Mouse (Mus musculus): Measurements from ENCODE around the gene Lamtor1. TPM values are rescaled to one million over a fixed set of nuclear protein-coding genes. Genes with fewer than 3 reads are reported as not detected.
"Not testable (repeated sequence)": the region's sequence is repeated elsewhere in the genome, so short reads cannot be mapped to it uniquely, and the experiment has no call there.

Gene Lamtor1
- polyA plus RNA-seq, 1 experiment = 151 TPM

DNA sequence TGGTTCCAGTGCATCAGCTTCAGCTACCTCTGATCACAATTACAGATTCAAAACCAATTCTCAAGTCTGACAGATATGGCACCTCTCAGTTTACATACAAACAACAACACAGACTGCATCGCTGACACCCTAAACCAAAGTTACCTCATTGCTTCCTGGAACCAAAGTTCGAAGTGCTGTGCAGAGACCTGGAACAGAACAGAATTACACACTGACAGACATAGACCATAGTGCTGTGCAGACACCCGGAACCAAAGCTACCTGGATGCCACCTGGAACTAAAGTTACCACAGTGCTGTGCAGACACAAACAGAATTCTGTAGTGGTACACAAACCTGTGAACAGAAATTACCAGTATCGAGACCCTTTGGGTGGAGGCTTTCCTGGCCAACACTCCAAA, 34.1 kb downstream of the Lamtor1 start:
- Histone ChIP-seq H3K4me1 (ENCODE audit: control insufficient read depth, insufficient read depth, low read length) (peaks cover 2% of the 10 kb centered on the region; the same call in 1 of the 2 replicates), H3K27ac (ENCODE audit: insufficient read depth, low read length) (no peak overlapping the region), H3K4me3 (ENCODE audit: insufficient read depth, low read length) (no peak overlapping the region)
- no peak for TF ChIP-seq POLR2A (IDR thresholded peaks at IDR 0.05; ENCODE audit: low read depth, low read length)
- TF ChIP-seq CTCF (IDR thresholded peaks at IDR 0.05; ENCODE audit: borderline replicate concordance, insufficient read depth, low read length) = no peak

- not testable (repeated sequence) for H3K4me1 ChIP-seq (ENCODE audit: control insufficient read depth, insufficient read depth, low read length); H3K27ac ChIP-seq (ENCODE audit: insufficient read depth, low read length); H3K4me3 ChIP-seq (ENCODE audit: insufficient read depth, low read length)
Observed at GRCm38 (mm10) chr7:101949008-101949407, 43.3 kb downstream of the Lamtor1 start.

DNA sequence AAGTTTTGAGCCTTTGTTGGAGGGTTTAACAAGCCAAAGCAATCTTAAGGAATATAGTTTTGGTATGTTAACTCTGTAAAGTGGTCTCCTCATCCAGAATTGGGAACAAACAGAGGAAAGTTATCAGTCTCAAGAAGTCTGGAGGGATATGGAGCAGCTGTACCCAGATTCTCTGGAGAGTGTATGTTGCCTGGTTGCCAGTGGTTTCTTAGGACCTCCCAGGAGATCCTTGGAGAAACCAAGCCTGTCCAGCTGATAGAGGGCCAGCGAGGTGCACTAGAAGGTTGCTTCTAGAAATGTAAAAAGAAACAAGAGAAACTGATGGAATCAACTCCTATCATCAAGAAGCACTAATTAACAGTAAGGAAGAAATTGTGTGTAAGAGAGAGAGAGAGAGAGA, 45.9 kb downstream of the Lamtor1 start:
- no peak overlapping the region for H3K27ac ChIP-seq (ENCODE audit: insufficient read depth, low read length)
- no peak for TF ChIP-seq POLR2A (IDR thresholded peaks at IDR 0.05; ENCODE audit: low read depth, low read length)
- no peak for TF ChIP-seq CTCF (IDR thresholded peaks at IDR 0.05; ENCODE audit: borderline replicate concordance, insufficient read depth, low read length)
- peaks cover 7% of the 10 kb centered on the region; the same call in 1 of the 2 replicates for H3K4me1 ChIP-seq (ENCODE audit: control insufficient read depth, insufficient read depth, low read length)
- H3K4me3 ChIP-seq (ENCODE audit: insufficient read depth, low read length) = no peak overlapping the region

GRCm38 (mm10) chr7:101952098-101952497, 46.4 kb downstream of the Lamtor1 start:
- H3K27ac ChIP-seq (ENCODE audit: insufficient read depth, low read length) = no peak overlapping the region
- H3K4me3 ChIP-seq (ENCODE audit: insufficient read depth, low read length) = no peak overlapping the region
- peaks cover 7% of the 10 kb centered on the region; the same call in 1 of the 2 replicates for H3K4me1 ChIP-seq (ENCODE audit: control insufficient read depth, insufficient read depth, low read length)
- TF ChIP-seq POLR2A (IDR thresholded peaks at IDR 0.05; ENCODE audit: low read depth, low read length) (no peak), CTCF (IDR thresholded peaks at IDR 0.05; ENCODE audit: borderline replicate concordance, insufficient read depth, low read length) (no peak)

DNA sequence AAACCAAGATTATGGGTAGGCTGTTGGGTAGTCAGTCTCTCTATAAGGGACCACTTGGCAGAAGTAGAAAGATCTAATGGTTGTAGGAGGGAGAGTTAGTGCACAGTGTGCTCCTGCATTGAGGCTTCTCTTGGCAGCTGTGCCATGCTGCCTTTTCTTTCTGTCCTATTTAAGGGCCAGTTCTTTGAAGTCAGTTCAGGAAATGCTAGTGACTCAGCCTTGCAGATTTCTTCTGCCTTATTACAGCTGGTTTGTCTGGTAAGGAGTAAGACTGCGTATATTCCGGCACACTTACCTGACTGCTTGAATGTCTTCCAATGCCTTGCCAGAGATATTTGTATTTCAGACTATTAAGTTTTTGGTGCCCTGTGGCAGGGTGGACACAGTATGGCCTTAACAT, 48.5 kb downstream of the Lamtor1 start:
- Histone ChIP-seq H3K4me1 (ENCODE audit: control insufficient read depth, insufficient read depth, low read length) (peaks cover 7% of the 10 kb centered on the region; the same call in 1 of the 2 replicates), H3K4me3 (ENCODE audit: insufficient read depth, low read length) (no peak overlapping the region), H3K27ac (ENCODE audit: insufficient read depth, low read length) (no peak overlapping the region)
- TF ChIP-seq POLR2A (IDR thresholded peaks at IDR 0.05; ENCODE audit: low read depth, low read length) (no peak), CTCF (IDR thresholded peaks at IDR 0.05; ENCODE audit: borderline replicate concordance, insufficient read depth, low read length) (no peak)

DNA sequence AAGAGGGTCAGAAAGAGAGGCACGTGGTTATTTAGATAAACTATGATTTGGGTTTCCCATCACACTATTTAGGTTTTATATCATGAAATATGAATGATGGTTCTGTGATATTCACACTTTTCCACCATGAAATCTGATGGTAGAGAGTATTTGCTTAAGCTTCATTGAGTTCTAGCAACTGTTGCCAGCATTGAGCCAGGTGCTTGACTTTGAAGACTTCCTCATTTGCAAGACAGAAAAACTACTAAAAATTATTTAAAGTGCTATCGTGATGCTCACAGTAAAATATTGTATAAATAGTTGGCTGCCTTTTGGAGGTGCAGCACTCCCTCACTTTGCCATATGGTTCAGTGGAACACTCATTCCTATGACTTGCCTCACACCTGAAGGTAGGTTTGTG, 49.6 kb downstream of the Lamtor1 start:
- Histone ChIP-seq H3K27ac (ENCODE audit: insufficient read depth, low read length) (no peak overlapping the region), H3K4me1 (ENCODE audit: control insufficient read depth, insufficient read depth, low read length) (peaks cover 7% of the 10 kb centered on the region; the same call in 1 of the 2 replicates), H3K4me3 (ENCODE audit: insufficient read depth, low read length) (no peak overlapping the region)
- TF ChIP-seq CTCF (IDR thresholded peaks at IDR 0.05; ENCODE audit: borderline replicate concordance, insufficient read depth, low read length) = no peak
- no peak for TF ChIP-seq POLR2A (IDR thresholded peaks at IDR 0.05; ENCODE audit: low read depth, low read length)

- no peak overlapping the region for H3K27ac ChIP-seq (ENCODE audit: insufficient read depth, low read length)
- no peak for TF ChIP-seq POLR2A (IDR thresholded peaks at IDR 0.05; ENCODE audit: low read depth, low read length)
- TF ChIP-seq CTCF (IDR thresholded peaks at IDR 0.05; ENCODE audit: borderline replicate concordance, insufficient read depth, low read length) = no peak
- H3K4me3 ChIP-seq (ENCODE audit: insufficient read depth, low read length) = no peak overlapping the region
- peaks cover 7% of the 10 kb centered on the region; the same call in 1 of the 2 replicates for H3K4me1 ChIP-seq (ENCODE audit: control insufficient read depth, insufficient read depth, low read length)
Observed at GRCm38 (mm10) chr7:101955862-101956261, 50.2 kb downstream of the Lamtor1 start.

DNA sequence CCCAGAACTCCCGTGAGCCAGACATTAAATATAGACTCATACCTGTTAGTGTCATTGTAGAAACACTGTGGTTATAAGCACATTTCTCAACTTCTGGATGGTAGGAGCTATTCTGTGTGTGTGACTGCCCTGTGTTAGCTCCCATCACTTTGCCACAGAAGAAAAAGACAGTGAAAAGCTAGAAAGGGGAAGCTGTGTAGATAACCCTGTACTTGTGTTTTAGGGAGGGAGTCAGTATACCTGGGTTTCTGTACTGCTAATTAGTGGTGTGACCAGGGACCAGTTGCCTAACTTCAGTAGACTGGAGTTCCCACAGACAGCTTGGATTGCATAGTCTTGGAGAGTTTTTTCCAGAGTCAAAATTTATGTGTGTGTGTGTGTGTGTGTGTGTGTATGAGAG, 50.8 kb downstream of the Lamtor1 start:
- Histone ChIP-seq H3K4me1 (ENCODE audit: control insufficient read depth, insufficient read depth, low read length) (peaks cover 7% of the 10 kb centered on the region; the same call in 1 of the 2 replicates), H3K27ac (ENCODE audit: insufficient read depth, low read length) (no peak overlapping the region), H3K4me3 (ENCODE audit: insufficient read depth, low read length) (no peak overlapping the region)
- TF ChIP-seq POLR2A (IDR thresholded peaks at IDR 0.05; ENCODE audit: low read depth, low read length) = no peak
- TF ChIP-seq CTCF (IDR thresholded peaks at IDR 0.05; ENCODE audit: borderline replicate concordance, insufficient read depth, low read length) = no peak

- Histone ChIP-seq H3K27ac (ENCODE audit: insufficient read depth, low read length) (no peak overlapping the region), H3K4me3 (ENCODE audit: insufficient read depth, low read length) (no peak overlapping the region), H3K4me1 (ENCODE audit: control insufficient read depth, insufficient read depth, low read length) (peaks cover 7% of the 10 kb centered on the region; the same call in 1 of the 2 replicates)
- TF ChIP-seq POLR2A (IDR thresholded peaks at IDR 0.05; ENCODE audit: low read depth, low read length) (no peak), CTCF (IDR thresholded peaks at IDR 0.05; ENCODE audit: borderline replicate concordance, insufficient read depth, low read length) (no peak)
Observed at GRCm38 (mm10) chr7:101956911-101957310, 51.2 kb downstream of the Lamtor1 start.

DNA sequence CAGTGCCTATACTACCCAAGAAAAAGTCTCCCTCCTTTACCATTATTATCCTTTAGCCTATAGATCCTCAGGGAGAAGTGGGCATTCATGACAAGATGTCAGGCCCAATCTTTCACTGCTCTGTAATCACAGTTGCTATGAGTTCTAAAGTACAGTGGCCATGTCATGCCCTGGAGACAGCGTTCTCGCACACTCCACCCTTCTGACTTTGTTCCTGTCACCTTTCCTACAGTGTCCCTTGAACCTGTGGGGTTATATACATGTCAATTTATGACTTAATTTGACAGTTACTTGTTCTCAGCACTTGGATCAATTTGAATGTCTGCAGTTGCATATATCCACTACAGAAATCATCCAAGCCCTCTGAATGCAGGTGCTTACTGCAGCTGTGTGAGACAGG, 57.1 kb downstream of the Lamtor1 start:
- Histone ChIP-seq H3K27ac (ENCODE audit: insufficient read depth, low read length) (no peak overlapping the region), H3K4me3 (ENCODE audit: insufficient read depth, low read length) (no peak overlapping the region), H3K4me1 (ENCODE audit: control insufficient read depth, insufficient read depth, low read length) (peaks cover 14% of the 10 kb centered on the region)
- TF ChIP-seq POLR2A (IDR thresholded peaks at IDR 0.05; ENCODE audit: low read depth, low read length) (no peak), CTCF (IDR thresholded peaks at IDR 0.05; ENCODE audit: borderline replicate concordance, insufficient read depth, low read length) (no peak)

DNA sequence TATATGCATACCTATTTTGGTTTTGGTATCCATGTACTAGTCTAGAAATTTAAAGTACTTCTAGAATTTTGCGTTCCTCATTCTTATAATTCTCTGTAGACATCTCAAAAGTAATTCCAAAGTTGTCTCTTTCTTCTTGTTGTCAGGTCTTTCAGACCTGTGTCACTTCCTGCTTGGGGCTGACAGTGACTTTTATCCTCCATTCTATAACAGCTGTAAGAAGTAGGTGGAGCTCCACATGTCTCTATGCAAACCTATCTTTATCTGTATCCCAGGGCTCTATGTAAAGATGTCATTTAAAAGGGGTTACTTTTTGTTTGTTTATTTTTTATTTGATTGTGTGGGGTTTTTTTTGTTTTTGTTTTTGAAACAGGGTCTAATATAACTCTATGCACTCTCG, 57.9 kb downstream of the Lamtor1 start:
- Histone ChIP-seq H3K4me3 (ENCODE audit: insufficient read depth, low read length) (no peak overlapping the region), H3K4me1 (ENCODE audit: control insufficient read depth, insufficient read depth, low read length) (peaks cover 17% of the 10 kb centered on the region), H3K27ac (ENCODE audit: insufficient read depth, low read length) (no peak overlapping the region)
- TF ChIP-seq CTCF (IDR thresholded peaks at IDR 0.05; ENCODE audit: borderline replicate concordance, insufficient read depth, low read length) (no peak), POLR2A (IDR thresholded peaks at IDR 0.05; ENCODE audit: low read depth, low read length) (no peak)

Measured in embryonic fibroblast, embryonic 13.5 days (primary cell).